Mouse (Mus musculus): ENCODE measurements around the gene Gm21095. TPM values are rescaled to one million over a fixed set of nuclear protein-coding genes. Genes with fewer than 3 reads are reported as not detected.
"Not testable (repeated sequence)": the region's sequence is repeated elsewhere in the genome, so short reads cannot be mapped to it uniquely, and the experiment has no call there.

Gene Gm21095
- total RNA-seq (2015; ENCODE audit: low replicate concordance) (not detected in 2 replicates), total RNA-seq (2017; ENCODE audit: low replicate concordance) (not detected in 2 replicates)

DNA sequence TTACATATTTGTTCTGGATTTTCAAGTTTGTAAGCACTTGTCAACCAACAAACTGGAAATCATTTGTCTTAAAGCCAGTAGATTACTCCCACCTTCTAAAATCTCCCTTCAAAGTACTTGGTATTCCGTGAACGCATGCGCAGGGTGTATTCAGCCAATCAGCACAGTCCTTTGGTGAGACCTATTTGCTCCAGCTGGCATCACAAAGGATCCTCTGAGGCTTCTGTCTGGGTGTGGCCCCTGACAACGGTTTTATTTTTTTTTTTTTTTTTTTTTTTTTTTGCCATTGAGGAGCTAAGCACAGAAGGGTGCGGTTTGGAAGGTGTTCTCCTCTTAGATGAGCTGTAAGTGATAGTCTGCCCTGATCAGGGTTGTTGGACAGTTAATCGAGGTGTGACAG lies at the start of gene Gm21095:
Gene Gm21095 (plus strand): TSS at position 301 of the 400 bp plus-strand sequence.
- not testable (repeated sequence) for ATAC-seq (replicated peaks; ENCODE audit: low FRiP score, poor library complexity, severe bottlenecking)

Data from erythroblast, adult 5-6 weeks (primary cell).